Mouse (Mus musculus): ENCODE results near the gene Gdnf.

DNA sequence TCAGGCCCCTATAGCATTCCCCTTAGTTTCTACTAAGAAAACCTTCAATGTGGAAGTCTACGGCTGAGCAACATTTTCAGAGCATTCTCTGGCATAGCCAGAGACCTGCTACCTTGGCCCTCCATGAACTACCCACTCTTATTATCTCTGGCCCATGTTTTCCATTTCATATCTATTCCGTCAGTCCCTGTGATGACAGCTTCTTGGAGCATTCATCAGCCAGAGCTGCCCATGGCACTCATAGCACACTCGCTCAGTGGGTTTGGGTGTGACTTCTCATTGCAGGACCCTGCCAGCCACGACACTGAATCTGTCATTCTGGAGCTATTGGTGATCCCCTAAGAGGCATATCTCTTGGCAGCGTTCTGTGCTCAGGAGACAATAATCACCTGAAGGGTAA, 29.1 kb upstream of the Gdnf start:
- no peak for TF ChIP-seq CTCF (IDR thresholded peaks at IDR 0.05; ENCODE audit: low read depth)
- TF ChIP-seq EP300 (IDR thresholded peaks at IDR 0.05; ENCODE audit: low read depth), result peak; percentile 92

Measured in heart, postnatal 0 days (tissue).